Mouse (Mus musculus): ENCODE results near the gene BC035947.
A peak's percentile ranks its signal among the peaks of the same experiment; 100 is the strongest.

- TF ChIP-seq POLR2A (IDR thresholded peaks at IDR 0.05; ENCODE audit: low read depth, low read length) (no peak), CTCF (IDR thresholded peaks at IDR 0.05; ENCODE audit: extremely low read depth, insufficient read length, insufficient replicate concordance, low read depth, low read length) (peak; percentile 81; the same call in 1 of the 2 replicates)
These were observed 24.6 kb upstream of the BC035947 start for GRCm38 (mm10) chr1:78536310-78537164.
